Mouse (Mus musculus) forebrain, embryonic 13.5 days (tissue): Measurements from ENCODE around the gene Nr1h4. TPM values are rescaled to one million over a fixed set of nuclear protein-coding genes. Genes with fewer than 3 reads are reported as not detected.
"Not testable (repeated sequence)": the region's sequence is repeated elsewhere in the genome, so short reads cannot be mapped to it uniquely, and the experiment has no call there.

Experiments used
- ATAC-seq: fragments of 200-750 bp; cut with Nextera tagmentation; 2 replicates; pipeline ENCODE4 v1.8.0; 2017
- H3K27ac ChIP-seq: fragments of 300-500 bp; sonication (generic); 2 replicates; pipeline ENCODE4 v1.5.1; 2015; ENCODE audit warnings: inconsistent platforms, mild to moderate bottlenecking, moderate library complexity
- H3K27me3 ChIP-seq: fragments of 300-500 bp; sonication (generic); 2 replicates; pipeline ENCODE4 v1.6.1; 2015; ENCODE audit warnings: mild to moderate bottlenecking, inconsistent platforms
- H3K36me3 ChIP-seq: fragments of 300-500 bp; sonication (generic); 2 replicates; pipeline ENCODE4 v1.6.1; 2015; ENCODE audit warnings: mild to moderate bottlenecking, inconsistent platforms; ENCODE audit not compliant: poor library complexity, severe bottlenecking
- H3K4me1 ChIP-seq: fragments of 300-500 bp; sonication (generic); 2 replicates; pipeline ENCODE4 v1.6.1; 2015; ENCODE audit warnings: inconsistent platforms
- H3K4me2 ChIP-seq: fragments of 300-500 bp; sonication (generic); 2 replicates; pipeline ENCODE4 v1.6.1; 2015; ENCODE audit warnings: inconsistent platforms, mild to moderate bottlenecking, moderate library complexity
- H3K4me3 ChIP-seq: fragments of 300-500 bp; sonication (generic); 2 replicates; pipeline ENCODE4 v1.5.1; 2015; ENCODE audit warnings: mild to moderate bottlenecking, inconsistent platforms
- H3K9ac ChIP-seq: fragments of 300-500 bp; sonication (generic); 2 replicates; pipeline ENCODE4 v1.6.1; 2015; ENCODE audit warnings: mild to moderate bottlenecking, inconsistent platforms
- H3K9me3 ChIP-seq: fragments of 300-500 bp; sonication (generic); replicated peaks from 2 replicates; pipeline ENCODE4 v1.6.1; 2016; ENCODE audit warnings: inconsistent platforms
- WGBS: fragments of 180-500 bp; shearing (Covaris S2); methylation state at CpG from one replicate; pipeline ENCODE4 v1.1.7; 2015; 5-methylcytosine and 5-hydroxymethylcytosine counted together
- polyA plus RNA-seq: library from polyadenylated mRNA; unstranded; fragments of >200 nt; fragmentation: Nextera tagmentation; extraction: Ambion mirVana; gene quantifications from 2 replicates; pipeline ENCODE4 v1.2.1, GENCODE M21; 2015

Gene Nr1h4
- polyA plus RNA-seq: 0.10 TPM in 1 of 2 replicates, not detected in the other

GRCm38 (mm10) chr10:89532929-89533727 is at the start of gene Nr1h4:
Gene Nr1h4 (minus strand): TSS chr10:89533585.
- no peaks in the 10 kb centered on the region for H3K36me3 ChIP-seq
- WGBS: 74% methylated on average over 17 of the region's 17 CpGs
- no peak within 1 kb of the TSS for H3K27ac ChIP-seq
- no peak within 1 kb of the TSS for H3K4me2 ChIP-seq
- H3K9me3 ChIP-seq: no peaks in the 10 kb centered on the region
- no peak within 1 kb of the TSS for H3K4me3 ChIP-seq
- H3K9ac ChIP-seq: no peak within 1 kb of the TSS
- no peaks in the 10 kb centered on the region for H3K27me3 ChIP-seq
- peaks cover 18% of the 10 kb centered on the region; the same call in 1 of the 2 replicates for H3K4me1 ChIP-seq
- no peak for ATAC-seq

GRCm38 (mm10) chr10:89578801-89579200 is 45.4 kb upstream of the Nr1h4 start:
- Histone ChIP-seq H3K4me2 (no peak overlapping the region), H3K27ac (no peak overlapping the region), H3K4me1 (no peaks in the 10 kb centered on the region), H3K27me3 (no peaks in the 10 kb centered on the region), H3K4me3 (no peak overlapping the region), H3K36me3 (no peaks in the 10 kb centered on the region), H3K9ac (no peak overlapping the region), H3K9me3 (no peaks in the 10 kb centered on the region)
- WGBS: 91% methylated on average over 4 of the region's 4 CpGs
- ATAC-seq: no peak

- Histone ChIP-seq H3K4me1 (no peaks in the 10 kb centered on the region), H3K27me3 (no peaks in the 10 kb centered on the region), H3K4me3 (no peak overlapping the region), H3K4me2 (no peak overlapping the region), H3K9me3 (no peaks in the 10 kb centered on the region), H3K9ac (no peak overlapping the region), H3K36me3 (no peaks in the 10 kb centered on the region), H3K27ac (no peak overlapping the region)
- WGBS: 87% methylated on average over 3 of the region's 3 CpGs
- ATAC-seq: no peak
These were observed 44.3 kb upstream of the Nr1h4 start for GRCm38 (mm10) chr10:89577666-89578065.

GRCm38 (mm10) chr10:89573421-89573820 is 40.0 kb upstream of the Nr1h4 start:
- no peak overlapping the region for H3K27ac ChIP-seq
- no peaks in the 10 kb centered on the region for H3K4me1 ChIP-seq
- H3K27me3 ChIP-seq: no peaks in the 10 kb centered on the region
- H3K4me3 ChIP-seq: no peak overlapping the region
- no peak overlapping the region for H3K4me2 ChIP-seq
- no peaks in the 10 kb centered on the region for H3K9me3 ChIP-seq
- H3K36me3 ChIP-seq: no peaks in the 10 kb centered on the region
- no peak for ATAC-seq
- WGBS: 91% methylated on average over 3 of the region's 3 CpGs
- H3K9ac ChIP-seq: no peak overlapping the region

GRCm38 (mm10) chr10:89572946-89573345 is 39.6 kb upstream of the Nr1h4 start:
- Histone ChIP-seq H3K36me3 (no peaks in the 10 kb centered on the region), H3K4me2 (no peak overlapping the region), H3K4me3 (no peak overlapping the region), H3K4me1 (no peaks in the 10 kb centered on the region), H3K9ac (no peak overlapping the region), H3K27ac (no peak overlapping the region), H3K27me3 (no peaks in the 10 kb centered on the region), H3K9me3 (no peaks in the 10 kb centered on the region)
- ATAC-seq: no peak
- 92% methylated on average over 6 of the region's 6 CpGs for WGBS

- 94% methylated on average over 2 of the region's 2 CpGs for WGBS
- H3K36me3 ChIP-seq: no peaks in the 10 kb centered on the region
- H3K4me2 ChIP-seq: no peak overlapping the region
- H3K9ac ChIP-seq: no peak overlapping the region
- 0 out of 2 replicates have a peak, but pooled peaks cover 2% of the 10 kb centered on the region for H3K9me3 ChIP-seq
- ATAC-seq: no peak
- H3K27ac ChIP-seq: no peak overlapping the region
- no peaks in the 10 kb centered on the region for H3K4me1 ChIP-seq
- no peak overlapping the region for H3K4me3 ChIP-seq
- no peaks in the 10 kb centered on the region for H3K27me3 ChIP-seq
These were observed 34.0 kb upstream of the Nr1h4 start for GRCm38 (mm10) chr10:89567391-89567790.

- H3K9me3 ChIP-seq: 0 out of 2 replicates have a peak, but pooled peaks cover 2% of the 10 kb centered on the region
- H3K9ac ChIP-seq: no peak overlapping the region
- H3K27me3 ChIP-seq: no peaks in the 10 kb centered on the region
- H3K4me1 ChIP-seq: no peaks in the 10 kb centered on the region
- H3K4me3 ChIP-seq: no peak overlapping the region
- H3K36me3 ChIP-seq: no peaks in the 10 kb centered on the region
- no peak overlapping the region for H3K27ac ChIP-seq
- WGBS: 91% methylated on average over 9 of the region's 9 CpGs
- ATAC-seq: no peak
- H3K4me2 ChIP-seq: no peak overlapping the region
These were observed 32.1 kb upstream of the Nr1h4 start for GRCm38 (mm10) chr10:89565301-89566022.

- Histone ChIP-seq H3K27ac (no peak overlapping the region), H3K36me3 (no peaks in the 10 kb centered on the region), H3K27me3 (no peaks in the 10 kb centered on the region), H3K4me3 (no peak overlapping the region), H3K4me2 (no peak overlapping the region), H3K9me3 (no peaks in the 10 kb centered on the region), H3K4me1 (no peaks in the 10 kb centered on the region), H3K9ac (no peak overlapping the region)
- 92% methylated on average over 6 of the region's 6 CpGs for WGBS
- no peak for ATAC-seq
These were observed 28.7 kb upstream of the Nr1h4 start for GRCm38 (mm10) chr10:89562113-89562512.

- ATAC-seq: no peak
- Histone ChIP-seq H3K4me3 (no peak overlapping the region), H3K9me3 (no peaks in the 10 kb centered on the region), H3K27me3 (no peaks in the 10 kb centered on the region), H3K9ac (no peak overlapping the region), H3K27ac (no peak overlapping the region), H3K36me3 (no peaks in the 10 kb centered on the region), H3K4me1 (no peaks in the 10 kb centered on the region), H3K4me2 (no peak overlapping the region)
- 62% methylated on average over 3 of the region's 3 CpGs for WGBS
These were observed 26.0 kb upstream of the Nr1h4 start for GRCm38 (mm10) chr10:89559351-89559750.

GRCm38 (mm10) chr10:89554885-89555284 is 21.5 kb upstream of the Nr1h4 start:
- H3K27ac ChIP-seq, H3K9ac ChIP-seq, ATAC-seq, H3K36me3 ChIP-seq, H3K4me3 ChIP-seq, H3K4me1 ChIP-seq, H3K4me2 ChIP-seq, H3K27me3 ChIP-seq, H3K9me3 ChIP-seq: not testable (repeated sequence)
- WGBS: 88% methylated on average over 13 of the region's 13 CpGs

- not testable (repeated sequence) for H3K27ac ChIP-seq, H3K4me2 ChIP-seq, H3K27me3 ChIP-seq, H3K4me3 ChIP-seq, H3K9me3 ChIP-seq, H3K4me1 ChIP-seq, H3K9ac ChIP-seq, ATAC-seq, H3K36me3 ChIP-seq
- WGBS: 93% methylated on average over 7 of the region's 7 CpGs
These were observed 20.5 kb upstream of the Nr1h4 start for GRCm38 (mm10) chr10:89553855-89554254.

- Histone ChIP-seq H3K9me3 (no peaks in the 10 kb centered on the region), H3K4me2 (no peak overlapping the region), H3K27me3 (no peaks in the 10 kb centered on the region), H3K36me3 (no peaks in the 10 kb centered on the region), H3K4me1 (no peaks in the 10 kb centered on the region), H3K27ac (no peak overlapping the region), H3K9ac (no peak overlapping the region), H3K4me3 (no peak overlapping the region)
- 81% methylated on average over 5 of the region's 5 CpGs for WGBS
- no peak for ATAC-seq
These were observed 19.6 kb upstream of the Nr1h4 start for GRCm38 (mm10) chr10:89553015-89553414.
